Mouse (Mus musculus) forebrain, embryonic 14.5 days (tissue): ENCODE data around the gene Crip1. TPM values are rescaled to one million over a fixed set of nuclear protein-coding genes. Genes with fewer than 3 reads are reported as not detected.

Source experiments
- ATAC-seq: fragments of 200-750 bp; cut with Nextera tagmentation; 2 replicates; pipeline ENCODE4 v1.8.0; 2017; ENCODE audit warnings: mild to moderate bottlenecking, moderate library complexity
- DNase-seq: peaks from one replicate; pipeline ENCODE4 v3.0.0-alpha.2; 2015; ENCODE audit warnings: low spot score
- H3K27ac ChIP-seq: fragments of 300-500 bp; sonication (generic); 2 replicates; pipeline ENCODE4 v1.5.1; 2014; ENCODE audit warnings: low read depth, mild to moderate bottlenecking, control low read depth, low read length, moderate library complexity
- H3K27me3 ChIP-seq: fragments of 300-500 bp; sonication (generic); replicated peaks from 2 replicates; pipeline ENCODE4 v1.6.1; 2014; ENCODE audit warnings: low read length, control low read depth, mixed read lengths; ENCODE audit not compliant: control insufficient read depth, insufficient read depth
- H3K36me3 ChIP-seq: fragments of 300-500 bp; sonication (generic); 2 replicates; pipeline ENCODE4 v1.6.1; 2014; ENCODE audit warnings: low read length, control low read depth; ENCODE audit not compliant: control insufficient read depth, insufficient read depth
- H3K4me1 ChIP-seq: fragments of 300-500 bp; sonication (generic); 2 replicates; pipeline ENCODE4 v1.6.1; 2014; ENCODE audit warnings: antibody characterized with exemption, low read length, control low read depth; ENCODE audit not compliant: control insufficient read depth, insufficient read depth
- H3K4me2 ChIP-seq: fragments of 300-500 bp; sonication (generic); 2 replicates; pipeline ENCODE4 v1.6.1; 2014; ENCODE audit warnings: mild to moderate bottlenecking, control low read depth, low read length
- H3K4me3 ChIP-seq: fragments of 300-500 bp; sonication (generic); 2 replicates; pipeline ENCODE4 v1.5.1; 2014; ENCODE audit warnings: low read depth, low read length, control low read depth
- H3K9ac ChIP-seq: fragments of 300-500 bp; sonication (generic); 2 replicates; pipeline ENCODE4 v1.6.1; 2014; ENCODE audit warnings: mild to moderate bottlenecking, low read length, control low read depth, moderate library complexity
- H3K9me3 ChIP-seq: fragments of 300-500 bp; sonication (generic); replicated peaks from 2 replicates; pipeline ENCODE4 v1.6.1; 2016; ENCODE audit warnings: low read length, control low read depth, mixed read lengths; ENCODE audit not compliant: control insufficient read depth
- WGBS: fragments of 180-500 bp; shearing (Covaris S2); extraction: QIAGEN DNeasy Blood & Tissue Kit; methylation state at CpG from one replicate; pipeline ENCODE4 v1.1.7; 2014; 5-methylcytosine and 5-hydroxymethylcytosine counted together
- polyA plus RNA-seq: library from polyadenylated mRNA; unstranded; fragments of >200 nt; fragmentation: Nextera tagmentation; extraction: Ambion mirVana; gene quantifications from 2 replicates; pipeline ENCODE4 v1.2.1, GENCODE M21; 2014

Crip1 gene
- polyA plus RNA-seq, 1 experiment from 2014 or later, result 46.1 TPM

DNA sequence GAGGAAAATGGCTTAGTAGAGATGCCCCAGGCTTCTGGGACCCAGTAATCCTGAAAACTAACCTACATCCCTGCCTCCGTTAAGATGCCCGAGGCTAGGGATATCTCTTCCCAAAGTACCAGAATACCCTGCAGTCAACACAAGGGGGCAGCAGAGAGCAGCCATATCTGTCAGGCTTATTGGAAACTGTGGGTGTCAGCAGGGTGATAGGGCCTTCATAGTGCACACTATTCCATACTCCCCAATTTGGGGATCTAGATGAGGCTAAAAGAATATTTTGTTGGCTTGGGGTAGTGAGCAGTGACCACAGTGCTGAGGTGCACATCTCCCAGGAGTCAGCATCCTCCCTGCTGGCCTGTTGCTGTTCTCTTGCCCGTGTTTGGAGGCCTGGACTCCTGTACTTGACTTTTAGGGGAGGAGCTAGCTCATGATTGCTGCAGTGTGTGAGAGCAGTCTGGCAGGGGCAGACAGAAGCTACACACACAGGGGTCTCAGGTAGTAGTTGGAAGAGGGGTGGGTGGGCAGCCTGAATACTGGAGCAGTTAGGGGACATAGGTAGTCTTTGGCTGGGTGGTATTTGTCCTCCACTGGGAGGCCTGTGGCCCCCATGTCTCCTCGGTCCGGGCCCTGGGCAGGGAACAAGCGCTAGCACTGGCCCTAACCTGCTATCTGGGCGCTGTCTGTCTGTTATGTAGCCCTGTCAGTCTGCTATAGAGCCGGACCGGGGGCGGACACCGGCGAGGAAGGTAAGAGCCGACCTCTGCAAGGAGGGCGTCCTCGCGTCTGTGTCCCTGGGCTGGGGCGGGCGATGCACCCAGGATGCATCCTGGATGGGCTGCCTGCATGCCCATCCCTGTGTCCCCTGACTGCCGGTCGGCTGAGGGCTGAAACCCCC, 26.4 kb upstream of the Crip1 start:
- peak; percentile 71; the same call in 1 of the 2 replicates for ATAC-seq
- Histone ChIP-seq H3K4me2 (no peak overlapping the region), H3K9me3 (no peaks in the 10 kb centered on the region), H3K27ac (no peak overlapping the region), H3K4me3 (no peak overlapping the region), H3K27me3 (no peaks in the 10 kb centered on the region), H3K9ac (no peak overlapping the region), H3K4me1 (no peaks in the 10 kb centered on the region), H3K36me3 (peaks cover 88% of the 10 kb centered on the region)
- peak; percentile 89 for DNase-seq
- WGBS, result 86% methylated on average over 20 of the region's 20 CpGs

DNA sequence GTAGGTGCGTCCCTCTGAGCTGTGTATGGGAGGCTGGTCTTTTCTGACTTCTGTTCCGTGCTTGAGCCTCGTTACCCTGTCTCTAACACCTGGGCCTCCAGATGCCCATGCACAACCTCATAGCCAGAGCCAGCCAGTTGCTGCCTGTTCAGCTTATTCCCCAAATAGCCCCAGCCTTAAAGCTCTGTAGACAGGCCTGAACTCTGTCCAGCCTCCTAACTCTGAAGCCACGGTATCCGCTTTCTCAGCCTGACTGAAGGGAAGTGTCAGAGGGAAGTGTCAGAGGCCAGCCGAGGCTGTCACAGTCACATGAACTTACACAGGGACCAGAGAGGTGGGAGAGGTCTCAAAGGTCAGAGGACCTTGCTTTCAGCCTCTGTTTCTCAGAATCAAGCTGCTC, 21.4 kb upstream of the Crip1 start:
- H3K4me3 ChIP-seq, result no peak overlapping the region
- H3K27ac ChIP-seq, result no peak overlapping the region
- no peak for ATAC-seq

DNA sequence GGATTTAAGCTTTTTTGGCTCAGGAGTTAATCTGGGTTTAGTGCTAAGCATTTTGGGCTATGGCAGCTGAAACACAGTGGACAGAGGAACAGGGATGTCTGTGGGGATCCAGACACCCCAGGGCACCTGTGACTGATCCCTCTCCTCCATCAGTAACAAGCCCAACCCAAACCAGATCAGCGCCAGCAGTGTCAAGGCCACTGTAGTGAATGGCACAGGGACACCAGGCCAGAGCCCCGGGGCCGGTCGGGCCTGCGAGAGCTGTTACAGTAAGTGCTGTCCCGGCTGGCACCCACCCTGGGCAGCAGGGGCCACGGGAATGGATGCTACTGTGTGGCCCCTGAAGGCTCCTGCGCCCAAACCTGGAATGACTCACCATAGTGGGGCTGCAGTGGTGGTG, 15.4 kb upstream of the Crip1 start:
- 98% methylated on average over 8 of the region's 8 CpGs for WGBS

More for the DNA sequence above, 21.4 kb upstream of the Crip1 start:
- H3K9me3 ChIP-seq, result no peaks in the 10 kb centered on the region
- 90% methylated on average over 6 of the region's 6 CpGs for WGBS
- H3K4me1 ChIP-seq, result no peaks in the 10 kb centered on the region
- no peak overlapping the region for H3K4me2 ChIP-seq
- no peaks in the 10 kb centered on the region for H3K27me3 ChIP-seq
- H3K36me3 ChIP-seq, result peaks cover 100% of the 10 kb centered on the region
- H3K9ac ChIP-seq, result no peak overlapping the region
- DNase-seq, result no peak

DNA sequence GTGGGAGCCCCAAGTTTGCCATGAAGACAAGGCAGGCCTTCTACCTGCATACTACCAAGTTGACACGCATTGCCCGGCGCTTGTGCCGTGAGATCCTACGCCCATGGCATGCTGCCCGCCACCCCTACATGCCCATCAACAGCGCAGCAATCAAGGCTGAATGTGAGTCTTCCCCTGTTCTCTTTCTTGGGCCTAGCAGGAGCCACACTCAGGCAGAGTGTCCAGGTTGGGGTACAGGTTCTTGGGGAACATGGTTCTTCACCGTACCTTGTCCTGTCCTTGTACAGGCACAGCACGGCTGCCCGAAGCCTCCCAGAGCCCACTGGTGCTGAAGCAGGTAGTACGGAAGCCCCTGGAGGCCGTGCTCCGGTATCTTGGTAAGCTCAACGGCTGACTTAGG, 14.5 kb upstream of the Crip1 start:
- H3K4me1 ChIP-seq, result no peaks in the 10 kb centered on the region
- 98% methylated on average over 14 of the region's 14 CpGs for WGBS
- H3K9me3 ChIP-seq, result no peaks in the 10 kb centered on the region
- H3K36me3 ChIP-seq, result peaks cover 100% of the 10 kb centered on the region
- H3K4me3 ChIP-seq, result no peak overlapping the region
- ATAC-seq, result no peak
- no peak overlapping the region for H3K9ac ChIP-seq
- no peak overlapping the region for H3K4me2 ChIP-seq
- DNase-seq, result no peak
- no peak overlapping the region for H3K27ac ChIP-seq
- H3K27me3 ChIP-seq, result no peaks in the 10 kb centered on the region

More for the DNA sequence above, 15.4 kb upstream of the Crip1 start:
- no peaks in the 10 kb centered on the region for H3K9me3 ChIP-seq
- H3K27ac ChIP-seq, result no peak overlapping the region
- no peak overlapping the region for H3K4me3 ChIP-seq
- H3K36me3 ChIP-seq, result peaks cover 100% of the 10 kb centered on the region
- no peaks in the 10 kb centered on the region for H3K4me1 ChIP-seq
- H3K9ac ChIP-seq, result no peak overlapping the region
- no peaks in the 10 kb centered on the region for H3K27me3 ChIP-seq
- DNase-seq (no peak), ATAC-seq (no peak)
- no peak overlapping the region for H3K4me2 ChIP-seq

DNA sequence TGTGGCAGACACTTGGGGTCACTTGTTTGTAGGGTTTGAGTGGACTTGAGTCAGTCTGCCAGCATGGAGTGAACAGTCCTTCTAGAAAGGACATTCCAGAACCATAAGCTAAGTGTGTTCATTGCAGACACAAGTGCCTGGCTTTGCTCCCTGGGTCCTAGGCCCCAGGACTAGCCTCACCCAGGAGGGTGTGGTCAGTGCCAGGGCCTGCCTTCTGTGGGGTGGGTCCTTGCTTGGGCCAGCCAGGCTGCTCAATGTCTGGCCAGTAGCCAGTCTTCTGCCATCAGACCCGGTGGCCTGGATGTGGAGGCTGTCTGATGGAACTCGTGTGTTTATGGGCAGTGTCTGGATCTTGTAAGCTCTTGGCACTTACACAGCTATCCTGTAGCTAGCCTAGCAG, 13.5 kb upstream of the Crip1 start:
- ATAC-seq, result no peak
- no peak overlapping the region for H3K4me2 ChIP-seq
- no peaks in the 10 kb centered on the region for H3K9me3 ChIP-seq
- DNase-seq, result no peak
- H3K9ac ChIP-seq, result no peak overlapping the region
- H3K27me3 ChIP-seq, result no peaks in the 10 kb centered on the region
- WGBS, result 82% methylated on average over 2 of the region's 2 CpGs
- no peak overlapping the region for H3K27ac ChIP-seq
- no peaks in the 10 kb centered on the region for H3K4me1 ChIP-seq
- H3K36me3 ChIP-seq, result peaks cover 100% of the 10 kb centered on the region
- H3K4me3 ChIP-seq, result no peak overlapping the region

DNA sequence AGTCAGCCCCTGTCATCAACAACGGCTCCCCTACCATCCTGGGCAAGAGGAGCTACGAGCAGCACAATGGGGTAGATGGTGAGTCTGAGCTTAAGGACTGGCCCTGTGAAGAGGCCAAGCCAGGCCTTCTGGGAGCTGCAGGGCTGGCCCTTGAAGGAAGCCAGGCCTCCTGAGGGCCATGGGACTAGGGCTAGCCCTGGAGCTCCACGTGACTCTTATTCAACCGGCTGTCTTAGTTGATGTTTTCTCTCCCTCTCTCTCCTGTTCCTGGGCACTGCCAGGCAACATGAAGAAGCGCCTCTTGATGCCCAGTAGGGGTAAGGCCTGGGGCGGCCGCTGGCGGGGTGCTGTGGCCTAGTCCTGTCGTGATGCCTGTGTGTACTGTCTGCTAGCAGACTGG, 12.9 kb upstream of the Crip1 start:
- WGBS, result 89% methylated on average over 9 of the region's 9 CpGs
- DNase-seq (no peak), ATAC-seq (no peak)
- Histone ChIP-seq H3K4me3 (no peak overlapping the region), H3K4me1 (no peaks in the 10 kb centered on the region; the same call in 1 of the 2 replicates), H3K36me3 (peaks cover 100% of the 10 kb centered on the region), H3K9ac (no peak overlapping the region), H3K4me2 (no peak overlapping the region), H3K9me3 (no peaks in the 10 kb centered on the region), H3K27ac (no peak overlapping the region), H3K27me3 (no peaks in the 10 kb centered on the region)

DNA sequence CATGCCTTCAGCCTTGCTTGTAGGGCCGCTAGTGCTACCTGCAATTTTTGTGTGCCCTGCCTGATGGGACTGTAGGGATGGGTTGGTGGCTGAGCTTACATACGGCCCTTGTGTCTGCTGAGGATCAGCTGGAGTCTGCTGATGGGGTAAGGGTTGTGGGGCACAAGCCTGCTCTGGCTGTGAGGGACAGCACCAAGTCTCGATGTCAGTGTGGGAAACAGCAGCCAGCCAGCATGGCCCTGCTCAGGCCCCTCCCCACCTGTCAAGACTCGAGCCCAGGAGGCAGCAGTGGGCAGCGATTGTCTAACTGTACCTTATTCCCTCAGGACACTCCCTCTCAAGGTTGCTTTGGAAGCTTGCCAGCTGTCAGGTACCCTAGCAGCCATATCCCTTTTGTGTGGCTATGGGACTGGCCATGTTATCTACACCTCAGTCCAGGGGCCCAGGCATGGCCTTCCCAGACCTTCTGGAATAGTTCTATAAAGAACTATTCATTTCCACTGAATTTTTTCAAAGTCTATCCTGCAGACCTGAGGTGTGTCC, 12.2 kb upstream of the Crip1 start:
- no peak for DNase-seq
- ATAC-seq, result no peak
- Histone ChIP-seq H3K4me3 (no peak overlapping the region), H3K9ac (no peak overlapping the region), H3K9me3 (no peaks in the 10 kb centered on the region), H3K4me2 (no peak overlapping the region), H3K27me3 (no peaks in the 10 kb centered on the region), H3K36me3 (peaks cover 96% of the 10 kb centered on the region), H3K4me1 (peaks cover 6% of the 10 kb centered on the region), H3K27ac (no peak overlapping the region)
- WGBS, result 75% methylated on average over 5 of the region's 5 CpGs

DNA sequence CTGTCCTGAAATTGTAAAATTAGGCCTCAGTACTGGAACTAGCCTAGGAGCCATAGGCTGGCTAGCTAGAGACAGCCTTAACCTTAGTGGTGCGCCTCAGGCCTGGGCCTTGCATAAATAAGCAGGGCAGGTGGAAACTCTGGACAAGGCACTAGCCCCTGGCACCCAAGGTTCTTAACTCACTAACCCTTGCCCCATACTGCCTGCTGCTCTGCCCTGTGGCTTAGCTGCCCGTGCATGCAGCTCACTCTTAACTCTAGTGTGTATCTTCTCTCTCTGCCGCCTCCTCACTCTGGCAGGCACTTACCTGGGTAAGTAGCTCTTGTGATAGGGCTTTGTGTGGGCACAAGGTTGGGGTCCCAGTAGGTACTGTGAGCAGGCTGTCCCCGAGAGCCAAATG, 11.6 kb upstream of the Crip1 start:
- H3K9me3 ChIP-seq, result no peaks in the 10 kb centered on the region
- peaks cover 90% of the 10 kb centered on the region for H3K36me3 ChIP-seq
- no peak overlapping the region for H3K27ac ChIP-seq
- no peak overlapping the region for H3K4me2 ChIP-seq
- DNase-seq (no peak), ATAC-seq (no peak)
- no peak overlapping the region for H3K4me3 ChIP-seq
- WGBS, result 96% methylated on average over 4 of the region's 4 CpGs
- no peaks in the 10 kb centered on the region for H3K27me3 ChIP-seq
- H3K9ac ChIP-seq, result no peak overlapping the region
- H3K4me1 ChIP-seq, result peaks cover 12% of the 10 kb centered on the region

DNA sequence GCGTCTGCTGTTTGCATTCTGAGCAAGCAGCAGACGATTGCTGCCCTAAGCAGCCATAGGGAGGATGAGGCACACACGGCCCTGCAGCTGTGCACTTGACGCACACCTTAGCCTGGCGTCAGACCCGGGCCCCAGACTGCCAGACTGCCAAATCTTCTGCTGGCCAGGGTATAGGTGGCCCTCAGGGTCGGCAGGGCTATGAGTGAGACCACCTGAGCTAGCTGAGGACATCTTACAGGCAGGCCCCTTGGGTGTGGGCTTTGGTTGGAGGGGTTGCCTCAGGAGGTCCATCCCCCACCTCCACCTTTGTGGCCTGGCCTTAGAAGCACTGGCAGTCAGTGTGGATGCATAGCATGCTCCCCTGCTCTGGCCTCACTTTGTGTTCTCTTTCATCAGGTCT, 10.7 kb upstream of the Crip1 start:
- Histone ChIP-seq H3K36me3 (peaks cover 81% of the 10 kb centered on the region), H3K9me3 (no peaks in the 10 kb centered on the region), H3K4me2 (no peak overlapping the region), H3K9ac (no peak overlapping the region), H3K27me3 (no peaks in the 10 kb centered on the region), H3K27ac (no peak overlapping the region), H3K4me1 (peaks cover 13% of the 10 kb centered on the region), H3K4me3 (no peak overlapping the region)
- 93% methylated on average over 7 of the region's 7 CpGs for WGBS
- ATAC-seq, result no peak
- DNase-seq, result no peak
